Mouse (Mus musculus) cerebellum, postnatal 25 days (tissue): Measurements from ENCODE around the gene Tnfsf9.

Source experiments
- DNase-seq, 2 experiments: peaks; one replicate each; pipeline ENCODE4 v3.0.0; 2021; ENCODE audit warnings: mixed read lengths in 2 of 2

Gene Tnfsf9

GRCm38 (mm10) chr17:57105181-57106034 lies at the start of gene Tnfsf9:
Tnfsf9 (plus strand) TSS chr17:57105325.
- DNase-seq, result peak; percentile 70 to 74

- no peak for DNase-seq
These were observed 48.9 kb upstream of the Tnfsf9 start for GRCm38 (mm10) chr17:57056246-57056645.

DNA sequence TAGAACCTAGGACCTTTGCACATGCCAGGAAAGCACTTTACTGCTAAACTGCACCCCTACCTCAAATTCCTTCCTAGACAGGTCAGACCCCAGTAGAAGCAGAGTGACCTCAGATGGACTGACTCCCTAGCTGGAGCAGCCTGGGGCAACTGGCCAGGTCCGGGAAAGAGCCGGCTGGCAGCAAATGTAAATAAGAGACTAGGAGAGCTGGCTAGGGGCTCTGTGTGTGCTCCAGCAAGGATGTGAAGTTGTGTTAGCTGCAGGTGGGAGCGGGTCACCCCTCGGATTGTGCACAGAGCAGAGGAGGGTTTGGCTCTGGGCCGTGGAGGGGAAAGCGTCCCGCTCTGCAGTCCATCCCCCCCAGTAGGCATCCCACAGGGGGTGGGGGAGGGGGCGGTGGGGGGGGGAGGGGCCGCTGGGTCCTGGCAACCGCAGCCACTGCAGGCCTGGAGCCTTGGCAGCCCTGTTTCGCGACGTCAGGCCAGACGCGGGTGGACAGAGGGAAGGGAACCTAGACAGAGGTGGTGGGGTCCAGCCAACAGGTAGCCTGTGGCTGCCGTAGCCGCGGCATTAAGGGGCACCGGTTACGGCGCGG lies 46.1 kb upstream of the Tnfsf9 start, which contains the start of gene Crb3:
Gene Crb3 (plus strand): TSS at position 215 of the 595 bp plus-strand sequence.
- peak; percentile 66 to 74 for DNase-seq

- DNase-seq, result peak; percentile 80 to 86
These were observed 45.6 kb upstream of the Tnfsf9 start, which contains the start of gene Slc25a23 for GRCm38 (mm10) chr17:57059486-57059977. Slc25a23 (minus strand) TSS chr17:57059863.

DNA sequence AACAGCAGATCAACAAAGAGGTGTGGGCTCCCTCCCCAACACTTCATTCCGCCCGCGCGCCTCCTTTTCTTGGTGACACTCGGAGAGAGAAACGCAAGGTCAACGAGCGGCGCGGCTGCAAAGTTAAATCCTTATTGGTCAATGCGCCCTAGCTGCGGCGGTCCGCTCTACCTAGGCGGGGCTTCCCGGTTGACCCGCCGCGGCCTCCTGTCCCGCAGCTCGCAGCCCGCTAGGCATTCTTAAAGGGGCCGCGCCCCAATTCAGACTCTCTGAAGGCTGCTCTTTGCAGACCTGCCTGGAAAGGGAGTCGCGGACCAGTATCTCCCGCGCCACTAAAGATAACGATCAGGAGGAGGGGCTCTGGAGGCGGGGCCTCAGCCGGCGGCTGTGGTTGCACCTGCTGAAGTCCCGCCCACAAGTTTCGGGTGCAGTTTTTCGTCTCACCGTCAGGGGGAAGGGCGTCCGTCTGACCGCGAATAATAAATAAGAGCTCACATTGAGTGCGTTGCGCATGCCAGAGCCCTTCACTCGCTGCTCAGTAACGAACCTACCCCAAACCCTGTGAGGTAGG lies 44.8 kb upstream of the Tnfsf9 start:
- peak; percentile 98 for DNase-seq

GRCm38 (mm10) chr17:57061069-57061468 lies 44.1 kb upstream of the Tnfsf9 start:
- peak in 1 of 2 experiments; percentile 29 for DNase-seq

DNA sequence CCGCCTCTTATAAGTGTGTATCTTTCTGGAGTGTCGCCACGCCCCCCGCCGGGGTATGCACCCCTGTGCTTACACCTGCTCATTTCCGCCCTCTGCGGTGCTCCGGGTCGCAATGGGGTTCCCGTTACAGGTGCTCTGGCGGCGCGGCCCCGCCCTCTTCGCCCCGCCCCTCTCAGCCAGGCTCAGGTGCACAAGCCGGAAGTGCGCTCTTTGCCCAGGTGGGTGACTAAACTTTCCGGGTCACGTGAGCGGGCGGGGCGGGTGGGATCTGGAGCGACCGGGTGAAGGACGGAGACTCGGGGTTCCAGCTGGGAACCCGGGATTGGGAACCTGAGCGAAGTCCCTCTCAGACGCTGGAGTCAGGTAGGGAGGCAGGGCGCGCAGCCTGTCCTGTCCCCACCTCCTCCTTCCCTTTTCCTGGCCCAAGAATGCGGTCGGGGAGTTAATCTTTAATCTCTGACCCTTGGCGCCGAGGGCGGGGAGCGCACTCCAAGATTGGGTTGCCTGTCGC lies 43.1 kb upstream of the Tnfsf9 start:
- peak; percentile 50 to 68 for DNase-seq

GRCm38 (mm10) chr17:57062548-57062947 lies 42.6 kb upstream of the Tnfsf9 start:
- DNase-seq, result no peak

GRCm38 (mm10) chr17:57063031-57063430 lies 42.1 kb upstream of the Tnfsf9 start:
- no peak for DNase-seq

DNA sequence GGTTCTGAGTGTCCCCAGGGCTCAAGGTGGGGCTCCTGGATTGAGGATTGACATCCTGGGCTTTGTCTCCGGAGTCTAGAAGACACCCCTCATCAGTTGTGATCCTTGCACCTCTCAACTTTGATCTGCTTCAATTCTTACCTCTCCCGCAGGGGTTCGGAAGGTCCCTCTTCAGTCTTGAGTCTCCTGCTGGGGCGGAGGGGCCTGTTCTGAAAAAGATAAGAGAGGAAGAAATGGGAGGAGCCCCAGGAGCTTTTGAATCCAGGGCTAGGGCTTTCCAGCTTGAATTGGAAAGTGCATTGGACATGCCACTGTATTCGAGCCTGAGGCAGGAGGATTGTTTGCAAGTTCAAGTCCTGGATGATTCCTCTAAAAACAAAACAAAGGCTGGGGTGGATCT lies 38.2 kb upstream of the Tnfsf9 start:
- no peak for DNase-seq

GRCm38 (mm10) chr17:57070272-57070671 lies 34.9 kb upstream of the Tnfsf9 start:
- no peak for DNase-seq

DNA sequence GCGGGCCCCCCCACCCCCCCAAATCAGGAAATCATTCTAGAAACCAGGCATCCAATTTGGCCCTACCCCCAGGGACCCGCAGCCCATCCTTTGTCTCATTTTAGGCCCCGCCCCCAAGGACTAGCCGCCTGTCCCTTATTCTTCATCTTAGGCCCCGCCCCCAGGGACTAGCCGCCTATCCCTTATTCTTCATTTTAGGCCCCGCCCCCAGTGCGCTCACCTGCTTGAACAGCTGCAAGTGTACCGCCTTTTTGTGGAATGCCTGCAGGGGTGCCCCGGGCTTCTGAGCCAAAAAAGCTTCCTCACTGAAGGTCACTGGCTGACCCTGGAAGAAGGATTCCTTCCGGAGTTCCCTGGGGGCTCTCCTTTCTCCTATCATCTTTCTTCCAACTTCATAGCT lies 34.4 kb upstream of the Tnfsf9 start:
- no peak for DNase-seq

- no peak for DNase-seq
These were observed 28.2 kb upstream of the Tnfsf9 start for GRCm38 (mm10) chr17:57076916-57077315.

DNA sequence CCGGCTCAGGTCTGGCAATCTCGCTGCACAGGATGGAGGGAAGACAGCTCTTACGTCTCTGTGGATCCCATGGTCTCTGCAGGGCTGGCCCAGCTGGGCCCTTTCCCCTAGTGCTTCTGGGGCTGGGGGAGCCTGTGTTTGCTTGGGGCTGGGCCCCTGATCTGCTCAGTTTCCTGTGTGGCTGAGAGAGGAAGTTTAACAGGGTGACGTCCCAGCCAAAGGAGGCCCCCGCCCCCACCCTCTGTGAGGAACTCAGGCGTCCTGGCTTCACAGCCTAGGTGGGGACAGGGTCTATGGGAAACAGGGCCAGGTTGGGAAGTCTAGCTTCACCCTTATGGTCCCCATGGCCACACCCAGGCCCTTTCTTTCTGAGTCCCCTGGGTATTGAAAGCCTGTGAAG lies 26.8 kb upstream of the Tnfsf9 start, which contains the start of gene Dennd1c:
Gene Dennd1c (minus strand): TSS at position 179 of the 400 bp plus-strand sequence.
- DNase-seq, result peak in 1 of 2 experiments; percentile 30

DNA sequence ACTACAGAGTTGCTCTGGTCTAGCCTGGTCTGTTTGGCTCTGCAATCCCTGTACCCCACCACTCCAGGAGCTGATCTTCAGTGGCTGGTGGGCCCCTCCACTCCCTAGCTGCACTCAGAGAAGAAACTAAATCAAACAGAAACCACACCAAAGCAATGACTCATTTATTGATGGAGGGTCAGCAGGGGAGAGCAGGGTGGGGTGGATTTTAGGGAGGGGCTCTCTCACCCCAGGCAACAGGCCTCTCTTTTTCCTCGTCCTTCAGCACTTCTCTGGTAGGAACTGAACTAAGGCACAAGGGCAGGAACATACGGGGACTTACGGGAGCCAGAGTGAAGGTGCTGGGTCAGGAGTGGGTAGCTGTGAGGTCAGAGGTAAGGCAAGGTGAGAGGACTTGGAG lies 25.2 kb upstream of the Tnfsf9 start:
- no peak for DNase-seq

GRCm38 (mm10) chr17:57081234-57081842 lies 23.8 kb upstream of the Tnfsf9 start:
- DNase-seq, result peak; percentile 41 to 49

GRCm38 (mm10) chr17:57082481-57082880 lies 22.6 kb upstream of the Tnfsf9 start:
- peak; percentile 74 to 85 for DNase-seq

GRCm38 (mm10) chr17:57085970-57086757 lies 19.0 kb upstream of the Tnfsf9 start:
- peak; percentile 99 for DNase-seq

GRCm38 (mm10) chr17:57087049-57087832 lies 17.9 kb upstream of the Tnfsf9 start, which contains the start of gene Tubb4a:
Tubb4a (minus strand) TSS chr17:57087782.
- peak; percentile 94 to 95 for DNase-seq

DNA sequence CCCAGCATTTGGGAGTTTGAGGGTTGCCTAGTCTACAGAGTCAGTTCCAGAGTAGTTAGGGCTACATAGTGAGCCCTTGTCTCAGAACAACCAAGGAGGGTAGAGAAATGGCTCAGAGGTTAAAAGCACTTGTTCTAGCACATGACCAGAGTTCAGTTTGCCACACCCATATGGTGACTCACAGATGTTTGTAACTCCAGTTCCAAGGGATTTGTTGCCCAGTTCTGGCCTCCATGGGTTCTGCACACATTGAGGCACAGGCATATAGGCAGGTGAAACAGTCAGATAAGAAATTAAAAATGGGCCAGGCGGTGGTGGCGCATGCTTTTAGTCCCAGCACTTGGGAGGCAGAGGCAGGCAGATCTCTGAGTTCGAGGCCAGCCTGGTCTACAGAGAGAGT lies 10.9 kb upstream of the Tnfsf9 start:
- no peak for DNase-seq
